Mouse (Mus musculus) brain, embryonic 14.5 days (tissue): ENCODE results near the gene Aldh5a1. TPM values are rescaled to one million over a fixed set of nuclear protein-coding genes. Genes with fewer than 3 reads are reported as not detected.
A peak's percentile ranks its signal among the peaks of the same experiment; 100 is the strongest.

Source experiments
- DNase-seq: peaks from one replicate; pipeline ENCODE4 v3.0.0-alpha.2; 2011; ENCODE audit warnings: low read depth
- CTCF ChIP-seq: fragments of 200-500 bp; IDR thresholded peaks from 2 replicates; pipeline ENCODE4 v1.5.1; 2012; ENCODE audit warnings: inconsistent platforms, mild to moderate bottlenecking, moderate library complexity, borderline replicate concordance; ENCODE audit not compliant: insufficient read depth, insufficient read length; ENCODE audit errors: extremely low read depth
- POLR2A ChIP-seq: fragments of 200-500 bp; IDR thresholded peaks from 2 replicates; pipeline ENCODE4 v1.6.1; 2012; ENCODE audit warnings: mild to moderate bottlenecking, inconsistent platforms, borderline replicate concordance; ENCODE audit not compliant: poor library complexity, insufficient read depth, insufficient read length, severe bottlenecking; ENCODE audit errors: extremely low read depth
- polyA plus RNA-seq: library from polyadenylated mRNA; depleted of rRNA; stranded (reverse); fragments of >200 nt; gene quantifications from 2 replicates; pipeline ENCODE4 v1.2.3, GENCODE M21; 2012

Gene Aldh5a1
- polyA plus RNA-seq, 1 experiment: 17.9 TPM

DNA sequence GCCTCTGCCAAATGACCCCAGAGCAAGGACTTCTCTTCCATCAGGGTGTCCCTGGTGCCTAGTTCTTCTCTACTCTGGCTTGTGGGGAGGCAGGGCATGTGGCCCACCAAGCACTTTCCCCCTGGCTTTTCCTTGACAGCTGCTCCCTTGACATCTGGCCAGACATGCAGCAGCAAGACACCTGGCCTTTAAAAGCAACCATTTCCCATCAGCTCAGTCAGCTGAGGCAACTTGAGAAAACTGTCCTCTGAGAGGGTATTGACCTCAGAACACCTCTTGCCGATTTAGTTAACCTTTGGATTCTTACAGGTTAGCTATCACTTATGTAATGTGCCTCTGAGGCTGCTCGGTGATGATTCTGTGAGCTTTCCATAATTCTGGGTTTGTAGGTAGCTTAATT lies 43.6 kb downstream of the Aldh5a1 start:
- no peak for DNase-seq

DNA sequence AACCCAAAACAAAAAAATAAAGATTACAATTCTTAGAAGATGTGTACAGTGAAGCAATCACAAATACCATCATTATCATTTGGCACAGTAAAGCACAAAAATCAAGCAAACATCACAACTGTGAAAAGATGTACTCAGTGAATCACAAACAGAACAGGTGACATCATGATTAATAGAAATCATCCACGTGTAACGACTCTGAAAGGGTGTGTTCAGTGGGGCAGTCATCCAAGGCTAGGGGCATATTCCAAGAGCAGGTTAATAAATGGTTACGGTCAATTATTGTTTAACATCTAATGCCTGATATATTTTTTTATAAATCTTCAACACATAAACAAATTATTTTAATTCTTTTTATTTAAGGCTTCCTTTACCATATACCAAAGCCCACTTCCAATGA lies 44.9 kb downstream of the Aldh5a1 start:
- no peak for TF ChIP-seq POLR2A
- no peak for DNase-seq

More for the DNA sequence above, 43.6 kb downstream of the Aldh5a1 start:
- no peak for TF ChIP-seq POLR2A
- no peak for TF ChIP-seq CTCF

- DNase-seq: no peak
- TF ChIP-seq CTCF (no peak), POLR2A (no peak)
Measured at GRCm38 (mm10) chr13:24889554-24889953, 47.9 kb downstream of the Aldh5a1 start.

- no peak for TF ChIP-seq POLR2A
- no peak for TF ChIP-seq CTCF
- DNase-seq: no peak
Measured at GRCm38 (mm10) chr13:24882411-24882810, 55.0 kb downstream of the Aldh5a1 start.

DNA sequence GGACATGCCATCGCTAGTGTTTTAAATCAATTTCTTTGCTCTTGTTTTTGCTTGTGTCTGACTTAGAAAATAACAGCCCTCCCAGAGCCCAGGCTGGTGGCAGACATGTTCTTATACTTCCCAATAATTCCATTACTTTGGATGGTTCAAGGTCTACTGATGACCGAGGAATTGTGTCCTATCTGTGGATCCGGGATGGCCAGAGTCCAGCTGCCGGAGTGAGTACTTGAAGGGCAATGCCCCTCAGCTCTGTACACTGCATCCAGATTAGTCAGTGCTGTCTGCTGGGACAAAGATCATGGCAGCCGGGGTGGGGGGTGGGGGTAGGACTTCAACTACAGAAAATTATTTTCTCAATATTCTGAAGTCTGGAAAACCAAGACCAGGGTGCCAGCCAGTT lies 56.8 kb downstream of the Aldh5a1 start:
- DNase-seq: no peak
- TF ChIP-seq CTCF (no peak), POLR2A (no peak)

DNA sequence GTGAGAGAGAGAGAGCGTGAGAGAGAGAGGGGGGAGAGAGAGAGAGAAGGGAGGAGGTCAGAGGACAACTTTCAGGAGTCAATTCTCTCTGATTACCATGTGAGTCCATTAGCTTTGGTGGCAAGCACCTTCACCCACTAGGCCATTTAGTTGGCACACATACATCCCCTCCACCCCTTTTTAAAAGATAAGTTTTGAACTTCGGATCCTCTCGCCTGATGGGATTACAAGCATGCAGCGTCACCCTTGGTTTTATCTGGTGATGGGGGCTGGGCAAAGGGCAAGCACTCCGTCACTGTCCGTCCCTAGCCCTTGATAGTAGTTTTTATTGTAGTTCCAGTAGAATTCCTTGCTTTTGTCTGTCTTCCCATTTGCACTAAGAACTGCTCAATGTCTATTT lies 57.3 kb downstream of the Aldh5a1 start:
- DNase-seq: no peak
- no peak for TF ChIP-seq POLR2A
- TF ChIP-seq CTCF: no peak

GRCm38 (mm10) chr13:24879359-24880040 lies 58.0 kb downstream of the Aldh5a1 start:
- TF ChIP-seq CTCF (no peak), POLR2A (no peak)

GRCm38 (mm10) chr13:24868233-24868632 lies 69.2 kb downstream of the Aldh5a1 start:
- TF ChIP-seq POLR2A (no peak), CTCF (no peak)
- no peak for DNase-seq

More at GRCm38 (mm10) chr13:24879359-24880040, 58.0 kb downstream of the Aldh5a1 start:
- no peak for DNase-seq

DNA sequence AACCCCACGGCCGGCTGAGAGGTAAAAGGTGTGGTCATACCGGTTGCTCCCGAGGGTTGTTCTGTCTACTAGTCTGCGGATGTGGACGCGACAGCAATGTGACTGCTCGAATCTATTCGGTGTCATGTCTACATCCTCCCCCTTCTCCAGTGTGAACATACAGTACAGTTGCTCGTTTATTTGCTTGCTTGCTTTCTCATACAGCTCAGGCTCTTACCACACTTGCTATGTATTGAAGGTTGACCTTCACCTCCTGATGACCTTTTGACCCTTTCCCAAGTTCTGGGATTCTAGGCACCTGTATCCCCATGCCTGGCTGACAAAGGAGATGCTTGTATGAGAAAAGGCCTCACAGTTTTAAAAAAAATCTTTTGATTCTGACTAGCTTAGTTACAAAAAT lies 69.7 kb downstream of the Aldh5a1 start:
- no peak for DNase-seq
- TF ChIP-seq CTCF (no peak), POLR2A (no peak)

- no peak for DNase-seq
- TF ChIP-seq POLR2A: no peak
- TF ChIP-seq CTCF: no peak
Measured at GRCm38 (mm10) chr13:24866430-24867402, 70.7 kb downstream of the Aldh5a1 start.

DNA sequence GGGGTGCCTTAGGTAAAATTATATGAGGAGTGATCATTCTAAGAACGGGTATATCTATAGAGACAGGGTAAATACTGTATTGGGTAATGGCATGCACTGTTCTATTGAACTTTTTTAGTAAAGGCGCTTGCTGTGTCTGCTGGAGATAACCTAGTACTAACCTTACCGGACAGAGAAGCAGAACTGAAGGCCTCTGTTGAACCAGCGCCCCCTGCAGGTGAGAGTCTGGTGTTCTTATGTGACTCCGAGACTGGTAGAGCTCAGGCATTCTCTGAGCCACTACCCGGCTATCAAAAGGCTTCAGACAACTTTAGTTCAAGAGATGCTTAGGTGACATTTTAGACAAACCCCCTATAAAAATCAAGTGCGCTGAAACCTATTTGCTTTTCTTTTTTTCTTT lies 74.9 kb downstream of the Aldh5a1 start:
- DNase-seq: peak; percentile 12
- TF ChIP-seq CTCF (peak; percentile 27; the same call in 1 of the 2 replicates), POLR2A (no peak)

- TF ChIP-seq POLR2A: no peak
- no peak for TF ChIP-seq CTCF
- peak; percentile 15 for DNase-seq
Measured at GRCm38 (mm10) chr13:24862021-24862420, 75.4 kb downstream of the Aldh5a1 start.

DNA sequence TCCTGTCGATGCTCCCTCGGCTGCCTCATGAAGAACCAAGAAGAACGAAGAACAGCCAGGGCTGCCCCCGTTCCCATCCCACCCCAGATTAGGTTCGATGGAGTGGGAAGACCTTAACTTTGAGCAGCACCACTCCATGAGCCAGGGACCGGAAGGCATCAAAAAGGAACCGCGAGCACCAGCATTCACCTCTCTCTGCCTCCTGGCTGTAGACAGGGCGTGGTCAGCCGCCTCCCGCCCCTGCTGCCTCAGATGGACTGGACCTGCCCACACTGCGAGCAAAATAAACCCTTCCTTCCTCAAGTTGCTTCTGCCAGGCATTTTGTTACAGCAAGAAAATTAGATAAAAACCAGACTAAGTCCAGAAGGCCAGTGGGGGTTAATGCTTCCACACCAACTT lies 76.4 kb downstream of the Aldh5a1 start:
- DNase-seq: no peak
- TF ChIP-seq POLR2A: no peak
